Mouse (Mus musculus) olfactory bulb, adult 2 months (tissue): ENCODE data around the gene Olfr45. TPM values are rescaled to one million over a fixed set of nuclear protein-coding genes. Genes with fewer than 3 reads are reported as not detected.

Experiments used
- H3K27ac ChIP-seq: fragments of 200-500 bp; 2 replicates; pipeline ENCODE4 v1.5.1; 2012; ENCODE audit warnings: low read depth, low read length; ENCODE audit not compliant: insufficient read depth
- H3K4me1 ChIP-seq: fragments of 200-500 bp; 2 replicates; pipeline ENCODE4 v1.6.1; 2012; ENCODE audit warnings: low read length; ENCODE audit not compliant: control insufficient read depth, insufficient read depth
- H3K4me3 ChIP-seq: fragments of 200-500 bp; 2 replicates; pipeline ENCODE4 v1.5.1; 2012; ENCODE audit warnings: mild to moderate bottlenecking, low read depth, low read length, moderate library complexity; ENCODE audit not compliant: insufficient read depth
- CTCF ChIP-seq: fragments of 200-500 bp; IDR thresholded peaks from 2 replicates; pipeline ENCODE4 v1.5.1; 2012; ENCODE audit warnings: low read depth, mild to moderate bottlenecking, low read length, moderate library complexity; ENCODE audit not compliant: insufficient read depth
- POLR2A ChIP-seq: fragments of 200-500 bp; IDR thresholded peaks from 2 replicates; pipeline ENCODE4 v1.6.1; 2012; ENCODE audit warnings: mild to moderate bottlenecking, low read depth, low read length, moderate library complexity; ENCODE audit not compliant: insufficient read depth
- WGBS: fragments of 180-500 bp; shearing (Covaris S2); methylation state at CpG from one replicate; pipeline ENCODE4 v1.1.7; 2018; 5-methylcytosine and 5-hydroxymethylcytosine counted together
- polyA plus RNA-seq: library from polyadenylated mRNA; stranded (reverse); fragments of >200 nt; gene quantifications from 2 replicates; pipeline ENCODE4 v1.2.4, GENCODE M21; 2012; ENCODE audit warnings: low replicate concordance; ENCODE audit not compliant: missing spikeins, insufficient read depth, insufficient read length

The Olfr45 gene
- polyA plus RNA-seq, 1 experiment: not detected

GRCm38 (mm10) chr7:140717155-140718055, 35.7 kb downstream of the Olfr45 start:
- no peaks in the 10 kb centered on the region for H3K4me1 ChIP-seq
- WGBS: 82% methylated on average over 7 of the region's 7 CpGs
- H3K27ac ChIP-seq: no peak overlapping the region
- no peak overlapping the region for H3K4me3 ChIP-seq
- TF ChIP-seq POLR2A (no peak), CTCF (no peak)

- Histone ChIP-seq H3K4me1 (no peaks in the 10 kb centered on the region), H3K4me3 (no peak overlapping the region), H3K27ac (no peak overlapping the region)
- TF ChIP-seq CTCF: no peak
- TF ChIP-seq POLR2A: no peak
- WGBS: 73% methylated on average over 6 of the region's 6 CpGs
Measured at GRCm38 (mm10) chr7:140721095-140721494, 39.3 kb downstream of the Olfr45 start.

GRCm38 (mm10) chr7:140725558-140725957, 43.8 kb downstream of the Olfr45 start:
- Histone ChIP-seq H3K27ac (no peak overlapping the region), H3K4me3 (no peak overlapping the region), H3K4me1 (no peaks in the 10 kb centered on the region)
- no peak for TF ChIP-seq CTCF
- no peak for TF ChIP-seq POLR2A

- TF ChIP-seq POLR2A (no peak), CTCF (no peak)
- WGBS: 75% methylated on average over 2 of the region's 2 CpGs
- no peaks in the 10 kb centered on the region for H3K4me1 ChIP-seq
Measured at GRCm38 (mm10) chr7:140733162-140733561, 51.4 kb downstream of the Olfr45 start.

More at GRCm38 (mm10) chr7:140733162-140733561, 51.4 kb downstream of the Olfr45 start:
- H3K4me3 ChIP-seq: no peak overlapping the region
- no peak overlapping the region for H3K27ac ChIP-seq

Other genes starting within 250 kb of the Olfr45 start
- not detected in 2 replicates for gene Olfr533, start 218.6 kb upstream of the Olfr45 start, polyA plus RNA-seq
- not detected in 2 replicates for gene Olfr535, start 197.7 kb upstream of the Olfr45 start, polyA plus RNA-seq
- not detected in 2 replicates for gene Olfr536, start 174.6 kb upstream of the Olfr45 start, polyA plus RNA-seq
- not detected in 2 replicates for gene Olfr538, start 114.1 kb upstream of the Olfr45 start, polyA plus RNA-seq
- gene Olfr46, start 80.7 kb upstream of the Olfr45 start, polyA plus RNA-seq: not detected in 2 replicates
- not detected in 2 replicates for gene Olfr61, start 53.0 kb upstream of the Olfr45 start, polyA plus RNA-seq
- not detected in 2 replicates for gene Olfr53, start 35.5 kb upstream of the Olfr45 start, polyA plus RNA-seq
- not detected in 2 replicates for gene Olfr539, start 22.0 kb upstream of the Olfr45 start, polyA plus RNA-seq
- not detected in 2 replicates for gene Olfr541, start 15.3 kb downstream of the Olfr45 start, polyA plus RNA-seq
- gene Cyp2e1, start 81.8 kb downstream of the Olfr45 start, polyA plus RNA-seq: not detected in 2 replicates
- gene Syce1, start 105.9 kb downstream of the Olfr45 start, polyA plus RNA-seq: not detected in 2 replicates
- not detected in 2 replicates for gene Zfp941, start 140.2 kb downstream of the Olfr45 start, polyA plus RNA-seq
- gene Urah, start 153.1 kb downstream of the Olfr45 start, polyA plus RNA-seq: not detected in 2 replicates
- not detected in 2 replicates for gene Scgb1c1, start 163.6 kb downstream of the Olfr45 start, polyA plus RNA-seq
- not detected in 2 replicates for gene Odf3, start 165.9 kb downstream of the Olfr45 start, polyA plus RNA-seq
- gene Gm45785, start 174.4 kb downstream of the Olfr45 start, polyA plus RNA-seq: not detected in 2 replicates
- gene Ric8a, start 175.0 kb downstream of the Olfr45 start, polyA plus RNA-seq: not detected in 2 replicates
- gene Bet1l, start 175.6 kb downstream of the Olfr45 start, polyA plus RNA-seq: not detected in 2 replicates
- gene Psmd13, start 200.0 kb downstream of the Olfr45 start, polyA plus RNA-seq: not detected in 2 replicates
- not detected in 2 replicates for gene Sirt3, start 200.4 kb downstream of the Olfr45 start, polyA plus RNA-seq
- gene Cox8b, start 218.5 kb downstream of the Olfr45 start, polyA plus RNA-seq: not detected in 2 replicates
- gene Nlrp6, start 239.0 kb downstream of the Olfr45 start, polyA plus RNA-seq: not detected in 2 replicates